Mouse (Mus musculus): ENCODE measurements at regions not wholly inside any gene's neighbourhood (a gene's known extent, or its start where the extent isn't known, plus 50 kb on each side); places are given as distances from the start of the nearest gene placed in this dataset.
A peak's percentile ranks its signal among the peaks of the same experiment; 100 is the strongest.

GRCm38 (mm10) chr16:62414485-62414884 lies 372.1 kb downstream of the Nsun3 start:
- Histone ChIP-seq H3K79me2 (ENCODE audit: control insufficient read depth, insufficient read depth, low read length, poor library complexity) (no peaks in the 10 kb centered on the region), H3K4me3 (ENCODE audit: control insufficient read depth in 1 of 2, insufficient read depth in 1 of 2, low read depth in 2 of 2, low read length in 2 of 2) (no peak overlapping the region), H3K9ac (ENCODE audit: control insufficient read depth, low read depth, low read length, poor library complexity, severe bottlenecking) (no peak overlapping the region), H3K4me1 (ENCODE audit: control insufficient read depth in 1 of 2, insufficient read depth in 2 of 2, low read length in 2 of 2) (no peaks in the 10 kb centered on the region), H3K27ac (ENCODE audit: control insufficient read depth, low read depth, low read length) (no peak overlapping the region), H3K36me3 (ENCODE audit: control insufficient read depth in 1 of 2, insufficient read depth in 2 of 2, low read length in 2 of 2) (no peaks in the 10 kb centered on the region), H3K27me3 (ENCODE audit: control insufficient read depth in 1 of 2, insufficient read depth in 2 of 2, low read length in 2 of 2) (no peaks in the 10 kb centered on the region), H3K9me3 (replicated peaks; ENCODE audit: insufficient read depth, low read length) (no peaks in the 10 kb centered on the region)
- DNase-seq (ENCODE audit: low read depth, low spot score) = peak; percentile 15
- TF ChIP-seq GATA1 (IDR thresholded peaks at IDR 0.05; ENCODE audit: low read depth, low read length) (no peak), RAD21 (IDR thresholded peaks at IDR 0.05; ENCODE audit: low read depth, low read length) (peak; percentile 44), CTCF (IDR thresholded peaks at IDR 0.05 in 2 of 3, conservative IDR thresholded peaks at IDR 0.05 in 1 of 3; ENCODE audit: control insufficient read depth in 1 of 3, insufficient read depth in 1 of 3, low read depth in 2 of 3, low read length in 3 of 3, poor library complexity in 1 of 3, severe bottlenecking in 1 of 3) (peak in 2 of 3 experiments; percentile 40 to 41; a peak in 5 of 6 replicates)

GRCm38 (mm10) chr16:62407526-62408165 lies 379.0 kb downstream of the Nsun3 start:
- H3K27me3 ChIP-seq (ENCODE audit: control insufficient read depth in 1 of 2, insufficient read depth in 2 of 2, low read length in 2 of 2) = no peaks in the 10 kb centered on the region
- no peaks in the 10 kb centered on the region for H3K36me3 ChIP-seq (ENCODE audit: control insufficient read depth in 1 of 2, insufficient read depth in 2 of 2, low read length in 2 of 2)
- H3K27ac ChIP-seq (ENCODE audit: control insufficient read depth, low read depth, low read length) = no peak overlapping the region
- no peak for TF ChIP-seq RAD21 (IDR thresholded peaks at IDR 0.05; ENCODE audit: low read depth, low read length)
- TF ChIP-seq TBP (IDR thresholded peaks at IDR 0.05; ENCODE audit: low read depth, low read length) = no peak
- no peak for TF ChIP-seq USF2 (IDR thresholded peaks at IDR 0.05; ENCODE audit: borderline replicate concordance in 1 of 2, insufficient read depth in 1 of 2, low read depth in 1 of 2, low read length in 2 of 2)
- TF ChIP-seq ZNF384 (IDR thresholded peaks at IDR 0.05; ENCODE audit: low read depth, low read length) = no peak
- TF ChIP-seq KAT2A (conservative IDR thresholded peaks at IDR 0.05; ENCODE audit: low read depth, low read length) = no peak
- no peak for TF ChIP-seq MAX (IDR thresholded peaks at IDR 0.05; ENCODE audit: low read length)
- TF ChIP-seq TCF12 (IDR thresholded peaks at IDR 0.05; ENCODE audit: low read depth, low read length) = no peak
- TF ChIP-seq POLR2A (IDR thresholded peaks at IDR 0.05; ENCODE audit: control insufficient read depth in 1 of 2, insufficient read depth in 1 of 2, low read depth in 1 of 2, low read length in 2 of 2, poor library complexity in 1 of 2) = no peak
- no peak for TF ChIP-seq BHLHE40 (IDR thresholded peaks at IDR 0.05; ENCODE audit: borderline replicate concordance, low read depth, low read length)
- TF ChIP-seq POLR2AphosphoS2 (IDR thresholded peaks at IDR 0.05; ENCODE audit: low read length) = no peak
- TF ChIP-seq ETS1 (IDR thresholded peaks at IDR 0.05; ENCODE audit: low read depth, low read length) = no peak
- no peak for TF ChIP-seq EP300 (IDR thresholded peaks at IDR 0.05; ENCODE audit: low read depth in 1 of 2, low read length in 2 of 2)
- TF ChIP-seq UBTF (IDR thresholded peaks at IDR 0.05; ENCODE audit: borderline replicate concordance, insufficient read depth, low read depth, low read length) = no peak
- TF ChIP-seq CTCF (IDR thresholded peaks at IDR 0.05 in 2 of 3, conservative IDR thresholded peaks at IDR 0.05 in 1 of 3; ENCODE audit: control insufficient read depth in 1 of 3, insufficient read depth in 1 of 3, low read depth in 2 of 3, low read length in 3 of 3, poor library complexity in 1 of 3, severe bottlenecking in 1 of 3) = no peak
- TF ChIP-seq CHD1 (IDR thresholded peaks at IDR 0.05; ENCODE audit: low read depth, low read length) = no peak
- no peak for TF ChIP-seq CHD2 (IDR thresholded peaks at IDR 0.05; ENCODE audit: low read length)
- no peak for TF ChIP-seq NRF1 (IDR thresholded peaks at IDR 0.05; ENCODE audit: insufficient read depth, low read depth, low read length, poor library complexity, severe bottlenecking)
- no peak for TF ChIP-seq JUND (IDR thresholded peaks at IDR 0.05; ENCODE audit: low read depth, low read length)
- no peak for TF ChIP-seq POLR2AphosphoS5 (IDR thresholded peaks at IDR 0.05; ENCODE audit: borderline replicate concordance, low read depth, low read length)
- no peaks in the 10 kb centered on the region for H3K9me3 ChIP-seq (replicated peaks; ENCODE audit: insufficient read depth, low read length)
- no peak overlapping the region for H3K4me3 ChIP-seq (ENCODE audit: control insufficient read depth in 1 of 2, insufficient read depth in 1 of 2, low read depth in 2 of 2, low read length in 2 of 2)
- no peaks in the 10 kb centered on the region for H3K4me1 ChIP-seq (ENCODE audit: control insufficient read depth in 1 of 2, insufficient read depth in 2 of 2, low read length in 2 of 2)
- H3K79me2 ChIP-seq (ENCODE audit: control insufficient read depth, insufficient read depth, low read length, poor library complexity) = no peaks in the 10 kb centered on the region
- H3K9ac ChIP-seq (ENCODE audit: control insufficient read depth, low read depth, low read length, poor library complexity, severe bottlenecking) = no peak overlapping the region
- no peak for DNase-seq (ENCODE audit: low read depth, low spot score)
